In genomic region chr10:89383462-89383861, GRCm38 (mm10) we compare ENCODE assay signal across 8 mouse cellular contexts. TPM values are rescaled to one million over a fixed set of nuclear protein-coding genes. Genes with fewer than 3 reads are reported as not detected.
DNase-seq lines count a peak whose midpoint lies in the region; ATAC-seq and TF ChIP-seq lines count a peak whose summit lies in the region.

No protein-coding gene starts in this region.

- H3K9me3 ChIP-seq in forebrain, embryonic 10.5 days, result no peaks in the 10 kb centered on the region
- H3K9me3 ChIP-seq in heart, postnatal 0 days (replicated peaks; ENCODE audit: control insufficient read depth, low read length), result no peaks in the 10 kb centered on the region
- no peaks in the 10 kb centered on the region for H3K9me3 ChIP-seq in liver, embryonic 16.5 days (replicated peaks; ENCODE audit: control insufficient read depth, low read length)

- peak; percentile 90 for TF ChIP-seq CTCF in bone marrow, adult 2 months (IDR thresholded peaks at IDR 0.05; ENCODE audit: control insufficient read depth, insufficient read depth, low read length)
- TF ChIP-seq CTCF in heart, postnatal 0 days (IDR thresholded peaks at IDR 0.05; ENCODE audit: low read depth), result peak; percentile 91
- peak; percentile 64; the same call in 1 of the 2 replicates for TF ChIP-seq CTCF in thymus, adult 2 months (IDR thresholded peaks at IDR 0.05; ENCODE audit: borderline replicate concordance, control insufficient read depth, extremely low read depth, insufficient read depth, low read length, poor library complexity)

- H3K9ac ChIP-seq in heart, postnatal 0 days (replicated peaks; ENCODE audit: low read depth, low read length), result no peak overlapping the region
- no peak overlapping the region for H3K9ac ChIP-seq in liver, embryonic 16.5 days (ENCODE audit: low read depth, low read length)

- peak; percentile 71 for DNase-seq in forebrain, embryonic 10.5 days (ENCODE audit: extremely low spot score, low spot score)
- DNase-seq in heart, postnatal 0 days (ENCODE audit: low spot score), result peak; percentile 66
- DNase-seq in kidney, postnatal 14 days, result peak; percentile 83
- peak; percentile 72 for DNase-seq in thymus, adult 2 months

- no peak for TF ChIP-seq EP300 in heart, postnatal 0 days (IDR thresholded peaks at IDR 0.05; ENCODE audit: low read depth)

- TF ChIP-seq POLR2A in bone marrow, adult 2 months (IDR thresholded peaks at IDR 0.05; ENCODE audit: borderline replicate concordance, control insufficient read depth, low read depth, low read length), result no peak
- TF ChIP-seq POLR2A in thymus, adult 2 months (IDR thresholded peaks at IDR 0.05; ENCODE audit: control insufficient read depth, extremely low read depth, insufficient read depth, low read length, poor library complexity), result no peak

- H3K27me3 ChIP-seq in forebrain, embryonic 10.5 days (ENCODE audit: poor library complexity, severe bottlenecking), result no peaks in the 10 kb centered on the region
- no peaks in the 10 kb centered on the region for H3K27me3 ChIP-seq in heart, postnatal 0 days (ENCODE audit: control insufficient read depth, insufficient read depth, low read length)
- no peaks in the 10 kb centered on the region for H3K27me3 ChIP-seq in liver, embryonic 16.5 days (ENCODE audit: control insufficient read depth, insufficient read depth, low read depth, low read length)
- no peaks in the 10 kb centered on the region for H3K27me3 ChIP-seq in thymus, adult 2 months (ENCODE audit: control insufficient read depth, insufficient read depth, low read length)

- 8% methylated on average over 5 of the region's 5 CpGs for WGBS in bone marrow, adult 2 months
- WGBS in forebrain, embryonic 10.5 days, result 10% methylated on average over 5 of the region's 5 CpGs
- WGBS in heart, postnatal 0 days, result 4% methylated on average over 5 of the region's 5 CpGs
- WGBS in liver, embryonic 16.5 days (ENCODE audit: insufficient replicate concordance), result 5% methylated on average over 5 of the region's 5 CpGs
- 19% methylated on average over 5 of the region's 5 CpGs for WGBS in thymus, adult 2 months

- ATAC-seq in CD4-positive, CD25-positive, alpha-beta regulatory T cell, adult 4 months, result peak; percentile 66
- peak; percentile 72 for ATAC-seq in heart, postnatal 0 days (ENCODE audit: insufficient read depth, low read depth)
- 0 out of 2 replicates have a peak, but pooled peaks have one; percentile 19 for ATAC-seq in liver, embryonic 16.5 days (ENCODE audit: low read depth)
- peak; percentile 44; the same call in 1 of the 2 replicates for ATAC-seq in neutrophil, adult 5-6 weeks (ENCODE audit: extremely low read depth, insufficient number of reproducible peaks, low FRiP score, poor library complexity, severe bottlenecking)

- H3K4me2 ChIP-seq in heart, postnatal 0 days (ENCODE audit: low read depth, low read length), result no peak overlapping the region
- H3K4me2 ChIP-seq in liver, embryonic 16.5 days (ENCODE audit: low read depth, low read length), result no peak overlapping the region

- H3K27ac ChIP-seq in bone marrow, adult 2 months (ENCODE audit: control insufficient read depth, insufficient read depth, low read depth, low read length, poor library complexity), result no peak overlapping the region
- no peak overlapping the region for H3K27ac ChIP-seq in forebrain, embryonic 10.5 days
- no peak overlapping the region for H3K27ac ChIP-seq in heart, postnatal 0 days (ENCODE audit: low read depth)
- no peak overlapping the region for H3K27ac ChIP-seq in liver, embryonic 16.5 days (ENCODE audit: low read length)
- H3K27ac ChIP-seq in thymus, adult 2 months (ENCODE audit: control insufficient read depth, insufficient read depth, low read length), result no peak overlapping the region

- no peak overlapping the region for H3K4me3 ChIP-seq in bone marrow, adult 2 months (replicated peaks; ENCODE audit: control insufficient read depth, low read depth, low read length)
- no peak overlapping the region for H3K4me3 ChIP-seq in forebrain, embryonic 10.5 days
- H3K4me3 ChIP-seq in heart, postnatal 0 days (ENCODE audit: low read depth, low read length), result no peak overlapping the region
- H3K4me3 ChIP-seq in liver, embryonic 16.5 days (ENCODE audit: low read depth, low read length), result no peak overlapping the region
- no peak overlapping the region for H3K4me3 ChIP-seq in thymus, adult 2 months (ENCODE audit: control insufficient read depth, insufficient read depth, low read length)

- no peaks in the 10 kb centered on the region for H3K4me1 ChIP-seq in bone marrow, adult 2 months (ENCODE audit: control insufficient read depth, insufficient read depth, low read length)
- 0 out of 2 replicates have a peak, but pooled peaks cover 4% of the 10 kb centered on the region for H3K4me1 ChIP-seq in forebrain, embryonic 10.5 days
- H3K4me1 ChIP-seq in heart, postnatal 0 days (ENCODE audit: control insufficient read depth, insufficient read depth), result no peaks in the 10 kb centered on the region
- H3K4me1 ChIP-seq in liver, embryonic 16.5 days (ENCODE audit: control insufficient read depth, low read depth, low read length), result no peaks in the 10 kb centered on the region
- H3K4me1 ChIP-seq in thymus, adult 2 months (replicated peaks; ENCODE audit: control insufficient read depth, insufficient read depth, low read length), result no peaks in the 10 kb centered on the region

- H3K36me3 ChIP-seq in forebrain, embryonic 10.5 days (replicated peaks), result no peaks in the 10 kb centered on the region
- no peaks in the 10 kb centered on the region for H3K36me3 ChIP-seq in heart, postnatal 0 days (replicated peaks; ENCODE audit: control insufficient read depth, insufficient read depth, low read length)
- no peaks in the 10 kb centered on the region for H3K36me3 ChIP-seq in liver, embryonic 16.5 days (ENCODE audit: control insufficient read depth, insufficient read depth)
- no peaks in the 10 kb centered on the region for H3K36me3 ChIP-seq in thymus, adult 2 months (ENCODE audit: control insufficient read depth, insufficient read depth, low read length)

RNA-seq across cellular contexts. Expression of gene Ano4, which starts 38.9 kb away (rescaled TPM):
- not detected for polyA plus RNA-seq in CD4-positive, CD25-positive, alpha-beta regulatory T cell, adult 4 months (2017; shearing (Covaris generic))
- not detected in 2 replicates for polyA plus RNA-seq in bone marrow, adult 2 months (2011; ENCODE audit: insufficient read depth, insufficient read length, low replicate concordance, missing spikeins)
- polyA plus RNA-seq in forebrain, embryonic 10.5 days (2016; fragmentation: Nextera tagmentation; extraction: Ambion mirVana), result 0.22 and 0.41 TPM in 2 replicates
- total RNA-seq in heart, postnatal 0 days (2014; rRNA removed; ENCODE audit: low replicate concordance), result 1.8 and 3.8 TPM in 2 replicates
- polyA plus RNA-seq in heart, postnatal 0 days (2015; fragmentation: Nextera tagmentation; extraction: Ambion mirVana), result 2.7 and 3.2 TPM in 2 replicates
- polyA plus RNA-seq in liver, embryonic 16.5 days (2015; fragmentation: Nextera tagmentation; extraction: Ambion mirVana), result 0.08 and 0.18 TPM in 2 replicates
- not detected in 2 replicates for total RNA-seq in neutrophil, adult 5-6 weeks (2017)
- polyA plus RNA-seq in thymus, adult 2 months (2012; rRNA removed), result 0.15 and 0.35 TPM in 2 replicates

Comparison
In these comparisons a context has a peak if more than half of its experiments do, and no peak if none do; other contexts are left out.
1. ATAC-seq: peak in every context shown above with its lines; median percentile 72 in heart, postnatal 0 days; 66 in CD4-positive, CD25-positive, alpha-beta regulatory T cell, adult 4 months; 44 in neutrophil, adult 5-6 weeks; 19 in liver, embryonic 16.5 days.